Mouse (Mus musculus): ENCODE measurements at regions not wholly inside any gene's neighbourhood (a gene's known extent, or its start where the extent isn't known, plus 50 kb on each side); places are given as distances from the start of the nearest gene placed in this dataset.
"Not testable (repeated sequence)": the region's sequence is repeated elsewhere in the genome, so short reads cannot be mapped to it uniquely, and the experiment has no call there.

DNA sequence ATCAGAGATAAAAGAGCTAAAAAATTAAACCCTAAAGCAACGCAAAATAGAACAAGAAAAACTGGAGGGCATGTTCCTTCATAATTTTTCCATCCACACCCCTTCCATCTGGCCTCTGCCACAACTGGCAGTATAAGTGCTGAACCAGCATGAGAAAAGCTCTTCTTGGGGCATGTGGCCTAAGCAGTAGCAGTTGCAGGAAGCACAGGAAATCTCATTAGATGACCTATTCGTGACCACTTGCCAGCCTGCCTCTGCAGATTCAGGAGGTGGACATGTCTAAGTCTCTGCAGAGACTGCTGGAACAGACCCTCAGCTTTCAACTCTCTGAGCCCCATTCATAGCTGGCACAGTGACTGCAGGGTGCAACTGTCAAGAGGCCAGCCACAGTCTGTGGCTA is 116.5 kb upstream of the Teddm2 start:
- no peak for DNase-seq (ENCODE audit: low read depth, low spot score)

DNA sequence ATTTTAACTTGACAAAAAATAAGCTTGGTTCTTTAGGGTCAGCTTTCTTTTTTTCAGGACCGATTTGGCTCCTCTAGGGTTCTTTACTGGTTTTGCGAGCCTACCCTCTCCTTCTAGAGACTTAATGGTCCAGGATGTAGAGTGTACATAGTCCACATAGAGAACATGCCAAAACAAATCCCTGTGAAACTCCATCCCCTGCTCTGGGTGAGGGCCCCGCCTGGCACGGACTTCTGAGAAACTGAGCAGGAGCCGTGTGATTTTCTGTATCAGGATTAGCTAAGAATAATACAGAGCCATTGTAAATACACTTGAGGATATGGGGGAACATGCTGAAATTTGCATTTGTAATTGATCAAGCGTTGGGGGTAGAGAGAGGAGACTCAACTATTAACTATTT is 118.2 kb upstream of the Teddm2 start:
- no peak for DNase-seq (ENCODE audit: low read depth, low spot score)

DNA sequence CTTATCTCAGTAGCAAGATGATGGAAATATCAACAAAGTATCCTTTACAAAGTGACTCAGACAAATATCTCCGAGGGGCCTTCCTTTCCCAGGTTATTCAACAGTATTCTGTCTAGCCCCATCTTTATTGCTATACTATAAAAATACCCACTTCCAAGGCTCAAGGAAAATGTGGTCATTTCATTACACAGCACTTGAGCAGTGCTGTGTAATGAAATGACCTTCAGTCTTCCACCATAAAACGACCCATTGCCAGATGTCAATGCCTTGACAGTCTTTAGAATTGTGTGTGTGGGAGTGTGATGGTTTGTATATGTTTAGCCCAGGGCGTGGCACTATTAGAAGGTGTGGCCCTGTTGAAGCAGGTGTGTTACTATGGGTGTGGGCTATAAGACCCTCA is 124.3 kb upstream of the Teddm2 start:
- DNase-seq (ENCODE audit: low read depth, low spot score): peak; percentile 19

DNA sequence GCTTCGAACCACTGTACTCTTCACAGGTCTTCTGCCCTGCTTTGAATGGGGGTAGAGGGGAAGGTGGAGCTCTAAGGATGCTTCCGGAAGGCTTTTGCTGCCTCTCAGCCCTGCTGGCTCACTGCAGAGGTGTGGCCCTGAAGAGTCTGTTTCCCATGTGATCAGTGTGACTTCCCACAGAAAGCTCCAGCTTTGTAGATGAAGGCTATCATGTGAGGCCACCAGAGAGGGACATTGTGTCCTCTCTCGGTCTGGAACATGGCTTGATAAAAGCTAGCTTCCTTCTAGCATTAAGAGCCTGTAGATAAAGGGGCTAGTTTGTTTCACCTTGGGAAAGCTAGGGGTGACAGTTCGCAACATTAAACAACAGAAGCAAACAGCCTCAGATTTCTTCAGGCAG is 127.3 kb upstream of the Teddm2 start:
- no peak for DNase-seq (ENCODE audit: low read depth, low spot score)

DNA sequence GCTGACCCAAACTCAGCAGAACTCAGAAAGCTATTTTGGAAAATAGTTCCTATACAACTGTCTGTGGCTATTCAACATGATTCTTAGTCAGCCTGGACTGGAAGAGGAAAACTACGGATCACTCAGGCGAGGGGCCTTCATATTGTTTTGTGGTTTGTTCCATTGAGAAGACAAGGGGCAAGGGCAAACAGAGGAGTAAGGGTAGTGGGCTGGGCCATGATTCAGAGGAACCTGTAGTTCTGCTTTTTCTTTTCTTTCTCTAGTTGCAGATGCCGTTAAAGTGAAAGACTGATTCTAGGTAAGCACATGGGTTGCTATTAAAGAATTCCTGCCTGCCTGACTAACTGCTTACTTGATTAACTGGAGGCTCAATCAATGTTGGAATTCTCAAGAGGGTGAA is 129.8 kb upstream of the Teddm2 start:
- DNase-seq (ENCODE audit: low read depth, low spot score): no peak

DNA sequence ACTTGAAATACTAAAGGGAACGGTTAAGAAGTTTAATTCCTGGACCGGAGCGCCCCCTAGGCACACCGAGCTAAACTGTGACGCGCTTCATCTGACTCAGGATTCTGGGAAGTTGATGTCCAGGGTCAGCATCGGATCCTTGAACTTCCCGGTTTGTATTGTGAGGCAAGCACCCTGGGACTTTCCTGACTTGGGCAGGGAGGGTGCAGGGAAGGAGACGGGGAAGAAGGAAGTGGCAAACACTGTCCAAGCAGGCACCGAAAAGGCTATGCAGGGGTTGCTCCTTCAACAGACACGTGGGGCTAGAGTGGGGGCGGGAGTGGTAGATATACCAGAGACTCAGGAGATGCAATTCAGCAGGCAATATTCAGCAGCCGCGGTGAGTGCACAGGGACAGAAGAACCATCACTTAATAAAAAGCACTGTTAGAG is 132.7 kb upstream of the Teddm2 start:
- peak; percentile 82 for DNase-seq (ENCODE audit: low read depth, low spot score)

DNA sequence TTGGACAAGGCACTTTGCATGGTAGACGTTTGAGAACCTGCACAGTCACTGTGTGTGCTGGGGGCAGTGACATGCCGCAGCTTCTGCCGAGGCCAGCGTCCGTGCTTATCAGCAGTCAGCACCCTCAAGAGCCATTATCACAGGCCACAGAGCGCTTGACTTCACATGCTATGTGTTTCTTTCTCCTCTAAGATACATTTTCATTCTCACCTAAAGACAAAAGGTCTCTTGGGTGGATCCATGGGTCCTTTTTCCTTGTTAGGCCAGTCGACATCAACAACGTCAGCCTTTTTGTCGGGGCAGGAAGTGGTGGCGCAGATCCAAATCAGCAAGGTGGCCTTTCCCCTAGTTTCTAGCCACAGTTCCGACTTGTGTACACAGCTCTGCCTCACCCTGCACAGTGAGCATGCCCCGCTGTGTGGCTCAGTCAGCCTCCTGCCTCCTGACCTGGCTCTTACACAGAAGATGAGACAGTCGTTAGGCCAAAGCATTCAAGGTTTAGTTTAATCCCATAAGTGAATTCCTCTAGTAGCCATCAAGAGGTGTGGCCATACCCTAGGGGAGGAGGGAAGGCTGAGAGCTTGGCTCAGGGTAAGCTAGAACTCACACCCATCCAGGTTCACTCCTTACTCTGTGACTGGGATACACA is 134.1 kb upstream of the Teddm2 start:
- no peak for DNase-seq (ENCODE audit: low read depth, low spot score)

DNA sequence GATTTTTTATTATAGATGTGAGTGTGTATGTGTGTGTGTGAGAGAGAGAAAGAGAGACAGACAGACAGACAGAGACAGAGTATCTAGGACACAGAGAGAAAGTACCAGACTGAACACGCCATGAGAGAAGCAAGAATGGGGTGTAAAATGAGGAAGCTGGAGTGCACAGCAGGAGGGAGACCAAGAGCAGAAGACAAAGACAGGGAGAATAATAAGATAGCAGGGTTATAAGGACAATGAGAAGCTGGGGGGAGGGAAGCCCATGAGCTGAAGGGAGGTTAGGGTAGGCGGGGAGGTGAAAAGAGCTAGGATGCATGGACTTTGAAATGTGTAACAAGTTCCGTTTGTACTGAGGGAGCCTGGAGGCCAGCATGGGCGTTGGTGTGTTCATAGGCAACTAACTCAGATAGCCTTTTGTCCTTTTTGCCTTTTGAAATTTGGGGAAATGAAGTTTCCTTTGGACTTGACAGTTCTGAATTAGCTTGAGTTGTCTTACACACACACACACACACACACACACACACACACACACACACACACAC is 136.8 kb upstream of the Teddm2 start:
- DNase-seq (ENCODE audit: low read depth, low spot score): peak; percentile 78

DNA sequence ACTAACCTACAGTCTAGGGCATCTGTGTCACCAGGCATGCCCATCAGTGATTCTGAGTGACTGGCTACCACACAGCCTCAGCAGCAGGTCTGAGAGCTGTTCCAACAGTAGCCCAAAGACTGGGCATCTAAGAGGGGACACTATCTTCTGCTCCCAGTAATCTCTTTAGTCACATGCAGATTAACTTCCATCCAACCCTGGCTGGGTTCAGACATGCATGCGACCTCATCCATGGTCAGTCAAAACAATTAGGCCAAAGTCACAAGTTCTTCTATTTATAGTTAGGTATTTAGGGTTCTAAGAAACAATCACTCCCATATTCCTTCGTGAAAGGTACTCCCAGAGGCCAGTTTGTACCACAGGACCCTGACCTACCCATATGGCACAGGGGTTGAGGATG is 138.2 kb upstream of the Teddm2 start:
- DNase-seq (ENCODE audit: low read depth, low spot score): no peak

DNA sequence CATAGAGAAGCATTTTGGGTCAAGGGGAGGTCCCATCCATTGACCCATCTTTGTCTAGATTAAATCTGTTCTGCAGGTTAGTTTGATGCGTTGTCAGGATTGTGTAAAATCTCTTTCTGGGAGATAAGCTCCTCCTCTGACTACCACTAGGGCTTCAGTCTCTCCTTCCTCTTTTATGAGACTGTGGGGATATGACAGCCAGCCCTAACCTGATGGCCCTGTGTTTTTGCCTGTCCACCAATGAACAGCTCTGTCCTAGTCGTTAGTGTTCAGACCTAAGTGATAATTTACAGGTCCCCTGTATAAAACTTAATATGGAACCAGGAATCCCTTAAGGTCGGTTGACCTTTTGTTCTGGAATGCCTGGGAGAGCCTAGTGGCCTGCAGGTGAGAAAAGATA is 140.9 kb upstream of the Teddm2 start:
- DNase-seq (ENCODE audit: low read depth, low spot score): no peak

DNA sequence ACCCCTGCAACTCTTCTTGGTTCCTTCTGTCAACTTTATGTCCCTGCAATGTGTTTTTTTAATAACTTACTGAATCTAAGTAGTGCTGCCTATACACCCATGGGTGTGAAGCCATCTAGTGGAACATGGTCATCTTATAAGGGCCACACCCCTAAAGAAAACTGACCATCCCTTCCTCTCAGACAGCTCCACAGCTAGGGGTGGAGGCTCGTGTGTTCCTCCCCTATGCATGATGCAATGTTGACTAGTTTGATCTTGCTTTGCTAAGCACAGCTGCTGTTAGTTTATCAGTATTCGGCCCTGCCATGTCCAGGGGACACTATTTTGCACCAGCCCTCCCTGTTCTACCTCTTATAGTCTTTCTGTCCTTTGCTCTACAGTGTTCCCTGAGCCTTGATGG is 142.9 kb upstream of the Teddm2 start:
- DNase-seq (ENCODE audit: low read depth, low spot score): no peak

DNA sequence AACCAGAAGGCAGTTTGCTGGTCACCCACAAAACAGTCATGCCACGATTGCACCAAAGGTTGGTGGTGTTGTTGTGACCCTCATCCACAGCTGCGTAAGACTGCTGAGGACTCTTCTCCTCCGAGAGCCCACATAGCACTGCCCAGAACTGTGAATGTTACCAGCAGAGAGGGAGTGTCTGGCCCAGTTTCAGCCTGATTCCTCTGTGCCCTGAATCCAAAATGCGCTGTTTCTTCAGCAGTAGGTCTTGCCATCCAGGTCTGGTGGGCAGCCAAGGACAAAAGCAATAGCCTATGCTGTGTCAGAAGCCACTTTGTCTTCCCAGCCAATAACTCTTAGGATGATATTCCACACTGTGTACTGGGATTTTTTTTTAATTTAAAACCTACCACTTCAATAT is 144.7 kb upstream of the Teddm2 start:
- no peak for DNase-seq (ENCODE audit: low read depth, low spot score)

DNA sequence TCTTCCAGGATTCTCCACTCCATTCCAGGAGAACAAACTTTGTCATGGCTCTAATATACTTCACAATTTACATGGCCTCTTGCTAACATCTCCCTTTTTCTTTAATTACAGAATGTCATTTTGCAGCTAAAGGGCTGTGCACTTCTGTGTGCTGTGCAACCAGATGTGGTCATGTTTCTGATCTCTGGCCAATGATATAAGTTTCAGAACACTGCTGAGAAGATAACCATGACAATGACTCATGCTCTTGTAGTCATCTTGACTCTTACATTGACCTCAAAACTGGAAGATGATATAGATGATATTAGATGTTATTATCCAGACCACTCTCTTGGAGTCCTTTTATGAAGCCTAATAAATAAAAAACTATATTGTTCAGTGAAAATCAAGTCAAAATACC is 145.9 kb upstream of the Teddm2 start:
- DNase-seq (ENCODE audit: low read depth, low spot score): no peak

DNA sequence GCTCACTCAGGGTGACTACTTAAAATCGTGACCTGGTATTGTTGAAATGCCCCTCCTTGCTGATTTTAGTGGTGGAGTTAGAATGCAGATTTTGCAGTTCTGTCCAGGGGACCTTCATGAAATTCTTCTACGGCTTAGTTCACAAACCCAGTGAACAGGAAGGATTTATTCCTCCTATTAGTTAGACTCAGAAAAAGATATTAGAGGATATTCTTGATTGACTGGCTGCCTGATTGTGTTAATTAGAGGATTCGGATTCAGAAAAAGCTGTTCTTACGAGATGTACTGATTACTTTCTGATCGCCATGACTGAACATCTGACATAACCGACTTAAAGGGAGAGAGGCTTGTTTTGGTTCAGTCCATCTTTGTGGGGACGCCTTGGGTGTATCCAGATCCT is 147.3 kb upstream of the Zfp648 start:
- DNase-seq (ENCODE audit: low read depth, low spot score): no peak

DNA sequence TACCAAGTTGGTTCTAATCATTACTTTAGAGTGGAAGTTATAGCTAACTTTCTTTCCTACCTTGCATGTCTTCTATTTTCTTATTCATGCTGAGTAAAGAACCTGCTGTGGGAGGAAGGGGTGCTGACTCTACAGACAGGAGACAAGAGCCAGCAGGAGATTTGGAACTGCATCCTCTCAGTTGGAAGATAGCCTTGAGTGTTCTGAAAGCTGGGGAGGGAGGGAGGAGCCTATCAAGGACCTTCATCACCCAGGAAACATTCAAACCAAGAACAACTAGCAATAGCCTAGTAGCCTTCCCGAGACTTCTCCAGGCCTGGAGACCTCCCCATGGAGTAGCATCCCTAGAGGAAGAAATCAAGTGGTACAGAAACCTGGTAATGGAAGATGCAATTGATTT is 146.1 kb upstream of the Zfp648 start:
- DNase-seq (ENCODE audit: low read depth, low spot score): no peak

DNA sequence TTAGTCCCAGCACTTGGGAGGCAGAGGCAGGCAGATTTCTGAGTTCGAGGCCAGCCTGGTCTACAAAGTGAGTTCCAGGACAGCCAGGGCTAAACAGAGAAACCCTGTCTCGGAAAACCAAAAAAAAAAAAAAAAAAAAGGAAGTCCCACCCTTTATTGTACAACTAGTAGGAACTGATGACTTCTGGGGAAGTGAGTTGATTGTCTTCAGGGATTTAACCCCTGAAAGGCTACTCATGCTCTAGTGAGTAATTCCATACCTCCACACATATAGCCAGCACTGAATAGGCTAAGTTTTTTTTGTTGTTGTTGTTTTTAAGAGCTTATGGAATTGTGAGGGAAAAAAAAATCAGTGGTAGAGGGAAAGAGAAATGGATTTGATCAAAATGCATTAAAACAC is 139.6 kb upstream of the Zfp648 start:
- DNase-seq (ENCODE audit: low read depth, low spot score): not testable (repeated sequence)

DNA sequence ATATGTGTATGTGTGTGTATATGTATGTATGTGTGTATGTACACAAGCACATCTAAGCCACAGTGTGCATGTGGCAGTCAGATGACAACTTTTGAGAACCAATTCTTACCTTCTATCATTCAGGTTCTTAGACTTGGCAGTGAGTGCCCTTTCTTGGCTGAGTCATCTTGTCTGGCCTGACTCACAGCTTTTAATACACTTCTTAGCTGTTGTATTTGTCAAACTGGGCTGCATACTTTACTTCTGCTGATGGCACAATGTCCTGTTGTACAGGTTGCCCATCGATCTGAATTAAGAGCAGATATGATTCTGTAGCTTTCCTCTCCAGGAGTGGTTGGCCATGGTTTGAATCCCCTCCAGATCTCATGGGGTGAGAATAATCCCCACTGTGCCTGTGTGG is 139.1 kb upstream of the Zfp648 start:
- no peak for DNase-seq (ENCODE audit: low read depth, low spot score)

DNA sequence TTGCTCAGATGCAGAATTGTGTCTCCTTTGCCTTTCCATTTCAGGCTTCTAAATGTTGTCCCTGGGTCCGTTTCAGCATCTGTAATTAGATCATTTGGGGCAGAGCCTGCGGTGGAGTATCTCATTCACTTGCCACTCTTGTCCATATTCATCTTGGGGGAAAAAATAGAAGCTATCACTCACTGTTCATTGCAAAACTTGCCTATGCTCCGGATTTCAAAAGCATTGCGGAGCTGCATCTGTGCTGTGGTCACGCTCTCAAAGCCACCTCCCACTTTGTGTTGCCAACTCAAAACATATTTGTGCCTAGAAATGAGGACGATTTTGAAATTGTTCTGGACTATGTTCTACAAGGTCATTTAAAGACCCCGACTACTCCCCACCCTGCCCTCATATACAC is 138.3 kb upstream of the Zfp648 start:
- DNase-seq (ENCODE audit: low read depth, low spot score): no peak

DNA sequence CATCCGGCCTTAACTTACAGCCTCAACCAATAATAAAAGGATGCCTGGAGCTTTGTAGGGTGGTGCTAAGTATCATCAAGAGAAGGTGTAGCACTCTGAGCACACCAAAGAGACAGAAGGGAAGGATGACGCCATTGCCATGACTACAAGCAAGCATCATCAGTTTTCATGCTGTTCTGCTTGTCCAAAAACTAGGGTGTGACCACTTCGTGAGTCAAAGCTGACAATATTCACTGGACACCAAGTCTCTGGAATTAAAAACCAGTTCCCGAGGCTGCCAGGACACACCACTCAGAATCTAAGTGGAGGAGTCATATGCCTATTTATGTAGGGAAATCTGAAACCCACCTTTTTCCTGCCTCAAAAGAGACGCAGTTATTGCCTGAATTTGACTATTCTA is 136.4 kb upstream of the Zfp648 start:
- no peak for DNase-seq (ENCODE audit: low read depth, low spot score)

DNA sequence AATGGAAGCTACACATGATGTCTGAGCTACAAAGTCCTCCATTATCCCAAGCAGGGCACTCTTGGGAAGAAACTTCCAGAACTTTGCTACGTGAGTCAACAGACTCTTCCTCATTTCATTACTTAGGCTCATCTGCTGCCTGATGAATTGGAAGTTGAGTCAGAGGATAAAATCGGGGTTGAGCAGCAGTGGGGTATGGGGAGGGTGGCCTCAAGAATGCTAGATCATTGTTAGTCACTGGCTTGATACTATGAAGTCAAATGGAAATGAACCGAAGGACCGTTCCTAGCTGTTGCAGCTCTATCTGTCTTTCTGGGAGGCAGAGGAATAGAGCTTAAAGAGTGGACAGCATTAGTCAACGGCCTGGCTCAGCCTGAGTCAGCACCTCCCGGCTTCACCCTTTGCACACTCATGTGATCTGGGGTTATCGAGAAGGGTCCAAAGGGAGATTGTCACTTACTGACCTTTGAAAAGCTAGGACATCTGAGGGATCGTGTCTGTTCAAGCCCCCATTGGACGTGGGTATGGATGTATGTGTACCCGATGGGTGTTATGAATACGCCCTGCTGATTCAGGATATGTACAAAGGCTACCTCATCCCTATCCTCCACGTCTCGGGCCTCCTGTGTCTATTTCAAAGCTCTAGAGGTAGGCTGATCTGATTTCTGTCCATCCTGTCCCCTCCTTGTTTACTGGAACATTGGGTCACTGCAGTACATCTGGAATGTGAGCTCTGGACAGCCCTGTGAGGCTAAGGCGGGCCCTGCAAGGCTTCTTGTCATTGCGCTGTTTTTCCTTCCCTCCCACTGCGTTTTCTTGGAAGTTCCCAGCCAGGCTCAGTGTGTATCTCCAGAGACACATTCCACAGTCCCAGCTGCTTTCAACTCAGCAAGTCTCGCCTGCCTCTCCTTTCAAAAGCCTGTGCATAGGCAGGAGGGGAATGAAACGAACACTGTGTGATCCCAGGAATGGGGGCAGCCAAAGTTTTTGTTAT is 135.4 kb upstream of the Zfp648 start:
- DNase-seq (ENCODE audit: low read depth, low spot score): no peak

DNA sequence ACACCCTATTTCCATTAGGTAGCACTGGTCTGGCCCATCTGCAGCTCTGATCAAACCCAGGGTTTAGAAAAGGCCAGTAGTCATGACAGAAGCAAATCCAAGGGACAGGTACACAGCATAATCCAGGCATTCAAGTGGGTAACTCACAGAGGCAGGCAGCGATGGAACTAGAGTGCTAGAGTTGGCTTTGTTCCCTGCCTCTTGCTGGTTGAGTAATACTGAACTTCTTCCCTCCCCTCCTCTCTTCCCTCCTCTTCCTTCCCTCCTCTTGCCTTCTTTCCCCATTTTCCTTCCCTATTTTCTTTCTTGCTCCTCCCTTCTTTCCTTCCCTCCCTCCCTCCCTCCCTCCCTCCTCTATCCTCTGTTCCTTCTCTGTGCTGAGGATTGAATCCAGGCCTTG is 133.1 kb upstream of the Zfp648 start:
- DNase-seq (ENCODE audit: low read depth, low spot score): no peak

DNA sequence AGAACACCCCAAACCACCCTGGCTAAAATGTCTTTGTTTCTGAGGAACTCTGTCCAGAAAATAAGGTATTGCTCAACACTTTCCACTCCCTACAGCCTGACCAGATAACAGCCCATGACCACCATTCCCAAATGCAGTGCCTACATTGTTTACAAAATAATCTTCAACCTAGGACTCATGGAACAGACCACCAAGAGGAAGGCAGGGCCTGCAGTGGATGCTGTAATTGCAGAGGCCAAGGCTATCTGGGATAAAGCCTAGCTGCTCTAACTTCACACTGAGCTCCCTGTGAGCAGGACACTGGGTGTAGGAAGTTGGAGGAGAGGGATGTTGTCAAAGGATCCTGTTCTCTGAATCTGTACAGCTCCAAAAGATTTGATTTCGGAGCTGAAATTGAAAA is 126.7 kb upstream of the Zfp648 start:
- DNase-seq (ENCODE audit: low read depth, low spot score): no peak
